Mouse (Mus musculus) olfactory bulb, adult 2 months (tissue): ENCODE data around the gene Csnk1e.

Source experiments
- CTCF ChIP-seq: fragments of 200-500 bp; IDR thresholded peaks from 2 replicates; pipeline ENCODE4 v1.5.1; 2012; ENCODE audit warnings: low read depth, mild to moderate bottlenecking, low read length, moderate library complexity; ENCODE audit not compliant: insufficient read depth
- POLR2A ChIP-seq: fragments of 200-500 bp; IDR thresholded peaks from 2 replicates; pipeline ENCODE4 v1.6.1; 2012; ENCODE audit warnings: mild to moderate bottlenecking, low read depth, low read length, moderate library complexity; ENCODE audit not compliant: insufficient read depth

DNA sequence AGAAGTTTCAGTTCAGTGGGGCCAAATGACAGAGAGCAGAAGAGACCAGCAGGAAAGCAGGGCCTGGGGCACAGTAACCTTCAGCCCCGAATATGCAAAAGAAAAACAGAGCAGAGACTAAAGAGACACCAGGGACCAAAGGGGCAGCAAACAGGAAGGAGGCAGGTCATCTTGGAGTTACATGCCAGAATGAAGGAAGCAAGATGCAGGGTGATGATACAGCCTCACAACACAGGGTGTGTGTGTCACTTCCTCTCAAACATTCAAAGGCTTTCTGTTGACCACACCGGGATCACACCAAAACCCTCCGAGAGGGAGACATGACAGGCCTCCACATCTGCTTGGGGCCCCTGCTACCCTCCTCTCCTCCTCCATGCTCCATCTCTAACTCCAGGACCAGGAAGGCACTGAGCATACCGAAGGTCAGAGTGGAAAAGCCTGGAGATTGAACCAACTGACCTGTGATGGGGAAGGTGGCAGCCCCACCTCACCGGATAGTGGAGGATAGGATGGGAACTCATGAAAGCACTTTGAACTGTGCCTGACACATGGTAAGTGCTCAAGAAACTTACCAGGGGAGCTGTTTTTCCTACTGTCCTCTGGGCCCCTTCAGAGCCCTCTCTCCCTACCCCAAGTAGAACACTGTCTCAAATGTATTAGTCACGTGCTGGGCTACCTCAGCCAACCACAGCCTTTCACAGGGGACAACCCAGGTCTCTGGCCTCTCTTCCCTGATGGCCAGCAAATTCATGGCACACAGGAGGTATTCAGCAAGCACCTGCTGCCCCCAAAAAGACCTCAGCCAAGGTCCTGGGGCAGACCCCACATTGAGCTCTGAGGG, 55.0 kb downstream of the Csnk1e start:
- TF ChIP-seq POLR2A (no peak), CTCF (no peak)
